Mouse (Mus musculus): ENCODE measurements around the gene Cort.
"Not testable (repeated sequence)": the region's sequence is repeated elsewhere in the genome, so short reads cannot be mapped to it uniquely, and the experiment has no call there.

Cort gene

GRCm38 (mm10) chr4:149126663-149127062 is at the start of gene Cort:
Gene Cort (minus strand): TSS chr4:149126763.
- DNase-seq: no peak

DNA sequence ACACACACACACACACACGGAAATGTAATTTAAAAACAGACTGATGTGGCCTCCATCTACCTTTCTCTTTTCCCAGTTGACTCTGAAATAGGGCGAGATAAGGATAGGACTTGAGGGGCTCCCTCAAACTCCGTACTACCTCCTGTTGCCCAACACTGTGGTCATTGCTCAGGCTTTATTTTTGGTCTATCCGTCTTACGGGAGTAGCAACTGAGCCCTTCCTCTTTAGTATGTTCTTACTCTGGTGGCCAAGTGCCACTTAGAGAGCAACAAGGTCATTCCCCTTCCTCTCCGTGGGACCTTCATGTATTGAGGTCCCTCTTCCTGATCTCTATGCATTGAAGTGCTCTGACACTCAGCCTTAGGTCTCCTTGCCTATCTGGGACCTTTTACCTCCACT is 47.1 kb upstream of the Cort start:
- no peak for DNase-seq

GRCm38 (mm10) chr4:149172666-149173065 is 46.1 kb upstream of the Cort start:
- no peak for DNase-seq

DNA sequence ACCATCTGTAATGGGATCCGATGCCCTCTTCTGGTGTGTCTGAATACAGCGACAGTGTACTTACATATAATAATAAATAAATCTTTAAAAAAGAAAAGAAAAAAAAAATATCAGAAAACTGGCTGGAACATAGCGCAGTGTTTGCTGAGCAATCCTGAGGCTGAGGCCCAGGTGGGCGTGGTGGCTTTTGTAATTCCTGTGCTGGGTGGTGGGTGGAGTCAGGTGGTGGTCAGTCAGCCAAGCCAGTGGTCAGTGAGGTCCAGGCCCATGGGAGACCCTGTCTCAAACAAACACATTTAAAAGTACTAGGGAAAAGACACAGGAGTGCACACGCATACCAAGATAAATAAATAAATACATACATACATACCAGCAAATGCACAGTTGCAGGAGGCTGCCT is 45.5 kb upstream of the Cort start:
- no peak for DNase-seq

DNA sequence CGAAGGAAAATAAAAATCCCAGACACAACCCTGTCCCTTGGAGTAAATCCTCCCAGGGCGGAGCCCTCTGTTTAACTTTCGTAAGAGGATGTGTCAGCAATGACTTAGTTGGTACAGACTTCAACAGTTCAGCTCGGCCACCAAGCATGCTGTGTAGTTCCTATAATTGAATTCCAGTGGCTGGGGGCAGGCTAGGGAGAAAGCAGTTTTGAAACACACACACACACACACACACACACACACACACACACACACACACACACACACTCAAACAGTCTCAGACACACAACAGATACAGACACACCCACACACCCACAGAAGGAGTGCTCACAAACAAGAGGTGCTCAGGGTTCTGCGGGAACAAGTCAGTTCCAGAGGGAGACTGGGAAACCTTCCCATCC is 45.0 kb upstream of the Cort start:
- peak in 1 of 2 experiments; percentile 11 for DNase-seq

GRCm38 (mm10) chr4:149170394-149170931 is 43.9 kb upstream of the Cort start:
- peak; percentile 68 to 73 for DNase-seq

GRCm38 (mm10) chr4:149169926-149170325 is 43.4 kb upstream of the Cort start:
- DNase-seq: not testable (repeated sequence)

DNA sequence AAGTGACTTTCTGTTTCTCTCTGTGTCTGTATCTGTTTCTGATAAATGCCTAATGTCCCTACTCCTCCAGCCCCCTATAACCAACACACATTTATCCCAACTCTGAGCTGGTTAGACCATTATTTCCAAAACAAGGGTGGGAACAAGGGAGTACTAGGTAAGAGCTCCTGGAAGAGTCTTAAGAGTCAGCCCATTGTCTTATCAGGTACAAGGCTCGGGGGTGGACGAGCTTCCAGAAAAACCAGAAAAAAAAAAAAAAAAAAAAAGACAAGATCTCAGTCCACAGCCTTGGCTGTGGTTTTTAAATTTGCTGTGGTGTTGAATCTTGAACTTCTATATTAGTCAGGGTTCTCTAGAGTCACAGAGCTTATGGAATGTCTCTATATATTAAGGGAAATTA is 41.5 kb upstream of the Cort start:
- DNase-seq: no peak

DNA sequence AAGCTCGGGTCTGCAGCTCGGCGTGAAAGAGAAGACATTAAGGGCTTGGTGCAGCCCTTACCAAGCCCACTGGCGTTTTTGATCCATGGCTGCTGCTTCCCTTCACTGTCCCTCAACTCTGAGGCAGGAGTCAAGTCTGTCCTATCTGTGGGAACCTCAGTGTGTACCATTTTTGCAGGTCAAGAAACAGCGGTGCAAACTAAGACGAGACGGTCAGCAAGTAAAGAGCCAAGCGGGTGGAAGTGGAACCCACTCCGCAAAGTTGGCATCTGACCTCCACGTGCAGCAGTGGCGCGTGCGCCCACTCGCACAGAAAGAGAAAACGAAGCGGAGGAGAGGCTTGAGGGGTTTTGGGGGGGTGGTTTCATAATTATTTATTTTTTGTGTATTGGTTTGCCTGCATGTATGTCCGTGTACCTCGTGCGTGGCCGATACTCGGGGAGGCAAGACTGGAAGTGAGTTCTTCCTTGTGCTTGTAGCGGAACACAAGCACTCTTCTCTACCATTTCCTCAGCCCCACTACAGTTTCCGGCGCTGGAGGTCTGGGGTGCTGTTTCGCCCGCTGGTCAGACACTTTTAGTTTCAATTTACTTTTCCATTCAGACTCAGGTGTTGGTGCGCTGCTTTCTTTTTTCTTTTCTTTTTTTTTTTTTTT is 40.5 kb upstream of the Cort start:
- DNase-seq: peak; percentile 33 to 64

DNA sequence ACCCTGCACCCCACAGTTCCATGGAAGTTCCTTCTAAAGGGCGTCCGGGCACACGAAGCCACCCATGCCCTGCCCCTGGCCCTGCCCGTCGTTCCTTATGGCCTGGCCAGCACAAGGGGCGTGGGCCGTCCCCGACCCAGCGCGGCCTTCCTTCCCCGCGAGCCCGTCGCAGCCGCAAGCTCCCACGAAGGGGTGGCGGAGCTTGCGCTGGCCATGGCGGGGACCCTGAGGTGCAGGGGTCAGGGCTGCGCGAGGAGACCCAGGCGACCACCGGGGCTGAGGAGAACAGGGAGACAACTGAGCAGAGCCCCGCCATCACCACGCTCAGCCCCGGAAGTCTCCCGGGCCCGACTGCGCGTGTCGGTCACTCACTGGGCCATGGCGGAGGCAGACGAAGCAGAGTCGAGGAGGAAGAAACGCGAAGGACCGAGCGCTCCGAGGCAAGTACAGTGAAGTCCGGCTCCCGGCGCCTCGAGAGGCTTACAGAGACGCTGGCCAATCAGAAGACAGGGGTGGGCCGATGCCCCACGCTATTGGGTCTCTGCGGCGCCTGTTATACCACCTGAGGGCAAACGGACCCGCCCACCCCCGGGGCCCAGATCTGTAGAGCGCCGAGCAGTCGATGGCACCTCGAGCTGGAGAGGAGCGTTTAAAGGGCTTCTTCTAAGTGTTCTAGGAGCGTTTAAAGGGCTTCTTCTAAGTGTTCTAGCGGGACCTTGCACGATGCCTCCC is 39.8 kb upstream of the Cort start, which contains the start of gene Pgd:
Gene Pgd (minus strand): TSS at position 557 of the 732 bp plus-strand sequence.
- peak; percentile 99 for DNase-seq

DNA sequence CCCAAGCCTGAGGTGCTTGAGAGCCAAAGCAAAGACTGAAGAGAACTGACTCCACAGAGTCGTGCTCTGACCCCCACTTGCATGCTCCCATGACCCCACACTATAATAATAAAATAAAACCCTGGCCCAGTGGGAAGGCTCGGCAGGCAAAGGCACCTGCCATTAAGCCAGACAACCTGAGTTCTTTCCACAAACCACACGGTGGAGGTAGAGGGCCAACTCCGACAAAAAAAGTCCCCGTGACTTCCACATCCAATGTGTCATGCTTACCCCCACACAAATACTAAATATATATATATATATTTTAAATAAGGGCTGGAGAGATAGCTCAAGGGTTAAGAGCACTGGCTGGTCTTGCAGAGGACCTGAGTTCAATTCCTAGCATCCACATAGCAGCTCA is 37.6 kb upstream of the Cort start:
- peak in 1 of 2 experiments; percentile 34 for DNase-seq

DNA sequence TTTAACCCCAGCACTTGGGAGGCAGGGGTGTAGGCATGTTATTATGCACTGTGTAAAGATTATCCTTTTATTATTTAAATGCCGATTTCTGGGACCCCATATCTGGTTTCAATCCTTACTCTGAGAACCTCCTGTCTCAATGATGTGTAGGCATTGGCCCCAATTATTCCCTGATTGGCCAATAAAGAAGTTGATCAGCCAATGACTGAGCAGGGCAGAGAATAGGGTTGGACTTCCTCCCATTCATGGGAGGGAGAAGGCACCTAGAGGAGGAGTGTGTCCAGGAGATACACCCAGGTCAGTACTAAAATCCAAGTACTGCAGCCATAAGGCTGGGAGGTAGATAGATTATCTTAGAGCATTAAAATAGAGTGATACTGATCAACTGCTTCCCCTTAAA is 36.6 kb upstream of the Cort start:
- no peak for DNase-seq

- no peak for DNase-seq
Measured at GRCm38 (mm10) chr4:149161166-149161565, 34.6 kb upstream of the Cort start.

DNA sequence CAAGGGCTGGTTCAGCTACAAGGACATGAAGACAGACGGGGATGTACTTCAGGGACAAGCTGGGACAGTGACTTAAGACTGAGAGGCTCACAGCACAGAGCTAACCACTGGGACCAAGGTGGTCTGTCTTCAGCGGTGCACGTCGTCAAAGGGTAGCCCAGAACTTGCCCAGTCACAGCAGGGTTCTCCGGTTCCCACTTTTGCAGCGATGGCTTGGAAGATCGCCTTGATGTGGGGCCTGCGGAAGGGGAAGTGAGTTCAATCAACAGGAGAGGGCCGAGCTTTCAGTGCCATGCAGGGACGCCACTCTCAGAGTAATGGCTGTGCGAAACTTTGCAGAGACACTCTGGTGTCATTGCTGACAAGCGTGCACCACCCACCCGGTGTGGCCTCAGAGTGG is 33.3 kb upstream of the Cort start:
- no peak for DNase-seq

DNA sequence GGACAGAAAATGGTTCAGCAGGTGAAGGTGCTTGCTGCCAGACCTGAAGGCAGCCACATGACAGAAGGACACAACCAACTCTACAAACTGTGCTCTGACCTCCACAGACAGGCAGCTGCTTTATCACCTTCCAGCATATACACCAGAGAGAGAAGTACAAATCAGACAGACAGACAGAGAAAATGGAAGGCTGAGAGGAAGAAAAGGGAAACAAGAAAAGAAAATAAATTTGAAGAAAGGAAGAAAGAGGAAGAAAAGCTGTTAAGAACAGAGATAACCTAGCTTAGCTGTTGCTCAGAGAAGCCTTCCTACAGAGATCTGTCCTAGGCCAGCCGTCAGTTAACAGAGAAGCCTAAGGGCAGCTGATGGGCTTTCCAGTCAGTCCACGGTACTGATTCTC is 32.6 kb upstream of the Cort start:
- DNase-seq: no peak

GRCm38 (mm10) chr4:149157415-149157973 is 30.9 kb upstream of the Cort start:
- no peak for DNase-seq

- no peak for DNase-seq
Measured at GRCm38 (mm10) chr4:149155711-149156110, 29.1 kb upstream of the Cort start.

GRCm38 (mm10) chr4:149154859-149155258 is 28.3 kb upstream of the Cort start:
- no peak for DNase-seq

GRCm38 (mm10) chr4:149150721-149151120 is 24.2 kb upstream of the Cort start:
- no peak for DNase-seq

- DNase-seq: no peak
Measured at GRCm38 (mm10) chr4:149150256-149150655, 23.7 kb upstream of the Cort start.

DNA sequence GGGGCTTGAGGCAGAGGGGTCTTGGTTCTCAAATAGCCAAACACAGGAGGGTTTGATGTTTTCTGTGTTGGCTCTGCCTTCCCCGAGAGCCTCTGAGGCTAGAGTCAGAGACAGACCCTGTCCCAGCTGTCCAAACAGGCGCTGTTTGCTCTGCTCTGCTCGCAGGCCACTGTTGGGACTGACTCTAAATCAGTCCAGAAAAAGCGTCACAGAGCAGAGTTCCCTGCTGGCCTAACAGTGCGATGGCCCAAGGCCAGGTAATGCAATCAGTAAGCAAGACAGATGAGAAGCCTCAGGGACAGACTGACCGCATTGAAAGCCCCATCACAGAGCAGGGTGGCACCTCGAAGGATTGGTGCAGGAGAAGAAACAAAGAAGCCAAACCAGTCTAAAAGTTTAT is 23.0 kb upstream of the Cort start:
- DNase-seq: no peak

GRCm38 (mm10) chr4:149149196-149149595 is 22.6 kb upstream of the Cort start:
- no peak for DNase-seq

- no peak for DNase-seq
Measured at GRCm38 (mm10) chr4:149148084-149148483, 21.5 kb upstream of the Cort start.

DNA sequence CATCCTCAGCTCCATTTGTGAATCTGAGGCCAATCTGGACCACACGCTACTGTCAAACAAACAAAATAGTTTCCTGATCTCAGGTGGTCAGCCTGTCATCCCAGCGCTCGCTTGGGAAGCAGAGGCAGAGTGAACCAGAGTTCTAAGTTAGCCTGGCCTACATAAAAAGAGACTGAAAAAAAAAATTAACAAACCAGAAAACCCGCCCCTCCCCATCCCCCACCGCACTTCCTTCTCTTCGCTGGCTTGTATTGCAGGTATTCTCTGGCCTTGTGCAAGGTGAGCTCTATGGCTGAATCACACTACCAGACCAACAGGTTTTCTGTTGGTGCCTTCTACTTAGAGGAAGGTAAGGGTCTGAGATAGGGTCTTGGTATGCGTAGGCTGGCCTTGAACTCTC is 21.0 kb upstream of the Cort start:
- no peak for DNase-seq
